ENCODE assay signal across 12 mouse cellular contexts in genomic region chr12:14287657-14288056, GRCm38 (mm10).
"Had no signal": no experiment of that assay in that cellular context is flagged by ENCODE, and none has a peak within 500 bp of the region (broad histone marks: within the 10 kb centered on the region; RNA-seq: fewer than 3 reads in every experiment).

No protein-coding gene starts in this region.

- DNase-seq: left cerebral cortex, postnatal 4 days; liver; liver, embryonic 13.5 days; liver, postnatal 0 days; lung, adult 18-20 months; lung, adult 2 months; lung, embryonic 14.5 days; lung, postnatal 10 days; lung, postnatal 14 days; lung, postnatal 36 days; lung, postnatal 4 days; midbrain, embryonic 14.5 days had no signal
